Mouse (Mus musculus): ENCODE results near the gene Gm20696. TPM values are rescaled to one million over a fixed set of nuclear protein-coding genes. Genes with fewer than 3 reads are reported as not detected.

Gm20696 gene
- polyA plus RNA-seq, 1 experiment from 2014 or later = 3.4 TPM

DNA sequence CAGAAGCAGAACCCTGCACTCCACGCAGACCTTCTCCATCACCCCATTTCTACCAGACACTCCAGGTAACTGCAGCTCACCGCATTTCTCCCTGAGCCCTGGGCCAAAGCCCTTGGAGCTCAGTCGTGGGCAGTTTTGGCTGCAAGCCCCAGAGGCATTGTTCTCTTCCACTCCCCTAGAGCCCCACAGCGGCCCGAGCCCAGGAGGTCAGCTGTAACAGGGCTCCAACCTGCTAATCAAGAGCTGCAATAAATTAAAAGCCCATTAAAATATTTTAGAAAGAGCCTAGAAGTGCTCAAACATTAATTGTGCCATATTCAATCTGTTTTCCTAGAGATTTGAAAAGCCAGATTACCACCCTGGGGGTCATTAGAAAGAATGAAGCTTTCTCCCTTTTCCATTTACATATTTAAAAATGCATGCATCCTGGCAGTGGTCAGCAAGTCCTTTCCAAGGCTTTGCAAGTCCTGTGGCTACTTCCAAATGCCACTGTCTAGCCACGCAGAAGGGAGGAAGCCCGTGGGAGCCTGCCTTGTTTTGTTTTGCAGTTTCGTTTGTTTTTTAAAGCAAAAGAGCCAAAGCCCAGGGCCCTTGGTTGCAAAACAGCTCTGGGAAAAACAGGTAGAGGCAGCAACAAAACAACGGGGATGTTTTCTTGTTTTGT is 227.3 kb downstream of the Gm20696 start:
- Histone ChIP-seq H3K4me1 (replicated peaks) (peaks cover 22% of the 10 kb centered on the region), H3K4me3 (no peak overlapping the region), H3K27me3 (no peaks in the 10 kb centered on the region), H3K9ac (no peak overlapping the region), H3K4me2 (peak overlapping the region; percentile 14), H3K27ac (replicated peaks) (peak overlapping the region; percentile 37), H3K36me3 (no peaks in the 10 kb centered on the region), H3K9me3 (no peaks in the 10 kb centered on the region)
- 7% methylated on average over 9 of the region's 9 CpGs for WGBS
- ATAC-seq (ENCODE audit: low FRiP score, low read depth) = no peak

DNA sequence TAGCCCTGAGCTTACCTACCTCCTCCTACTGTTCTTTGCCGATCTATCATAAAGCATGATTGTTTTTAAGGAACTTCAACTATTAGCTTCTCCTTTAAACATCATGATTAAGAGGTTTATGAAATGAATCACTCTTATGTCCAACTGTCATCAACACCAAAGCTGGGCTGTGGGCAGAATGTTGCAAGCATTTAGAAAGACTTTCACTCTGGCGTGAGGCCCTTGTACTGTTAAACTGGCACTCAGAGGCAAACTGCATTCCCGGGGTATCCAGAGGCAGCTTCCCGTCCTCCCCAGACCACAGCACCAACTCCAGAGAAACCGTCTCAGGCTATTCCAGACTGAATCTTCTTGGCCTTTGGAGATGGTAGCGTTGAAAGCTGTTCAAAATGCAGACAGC is 230.2 kb downstream of the Gm20696 start:
- WGBS = 91% methylated on average over 6 of the region's 6 CpGs
- Histone ChIP-seq H3K27ac (replicated peaks) (no peak overlapping the region), H3K27me3 (no peaks in the 10 kb centered on the region), H3K36me3 (no peaks in the 10 kb centered on the region), H3K9ac (no peak overlapping the region), H3K4me2 (no peak overlapping the region), H3K4me1 (replicated peaks) (peaks cover 22% of the 10 kb centered on the region), H3K4me3 (no peak overlapping the region), H3K9me3 (no peaks in the 10 kb centered on the region)
- no peak for ATAC-seq (ENCODE audit: low FRiP score, low read depth)

GRCm38 (mm10) chr6:99435140-99435539 is 231.5 kb downstream of the Gm20696 start:
- H3K9me3 ChIP-seq = no peaks in the 10 kb centered on the region

GRCm38 (mm10) chr6:99433006-99433405 is 233.6 kb downstream of the Gm20696 start:
- H3K4me1 ChIP-seq (replicated peaks) = no peaks in the 10 kb centered on the region
- ATAC-seq (ENCODE audit: low FRiP score, low read depth) = no peak
- H3K4me3 ChIP-seq = no peak overlapping the region
- no peak overlapping the region for H3K4me2 ChIP-seq
- no peak overlapping the region for H3K27ac ChIP-seq (replicated peaks)
- 92% methylated on average over 9 of the region's 9 CpGs for WGBS
- no peaks in the 10 kb centered on the region for H3K36me3 ChIP-seq
- no peaks in the 10 kb centered on the region for H3K9me3 ChIP-seq
- no peak overlapping the region for H3K9ac ChIP-seq
- H3K27me3 ChIP-seq = no peaks in the 10 kb centered on the region

More at GRCm38 (mm10) chr6:99435140-99435539, 231.5 kb downstream of the Gm20696 start:
- H3K4me3 ChIP-seq = no peak overlapping the region
- no peak for ATAC-seq (ENCODE audit: low FRiP score, low read depth)
- H3K4me2 ChIP-seq = no peak overlapping the region
- H3K4me1 ChIP-seq (replicated peaks) = peaks cover 17% of the 10 kb centered on the region
- H3K36me3 ChIP-seq = no peaks in the 10 kb centered on the region
- H3K9ac ChIP-seq = no peak overlapping the region
- 94% methylated on average over 10 of the region's 10 CpGs for WGBS
- no peaks in the 10 kb centered on the region for H3K27me3 ChIP-seq
- no peak overlapping the region for H3K27ac ChIP-seq (replicated peaks)

DNA sequence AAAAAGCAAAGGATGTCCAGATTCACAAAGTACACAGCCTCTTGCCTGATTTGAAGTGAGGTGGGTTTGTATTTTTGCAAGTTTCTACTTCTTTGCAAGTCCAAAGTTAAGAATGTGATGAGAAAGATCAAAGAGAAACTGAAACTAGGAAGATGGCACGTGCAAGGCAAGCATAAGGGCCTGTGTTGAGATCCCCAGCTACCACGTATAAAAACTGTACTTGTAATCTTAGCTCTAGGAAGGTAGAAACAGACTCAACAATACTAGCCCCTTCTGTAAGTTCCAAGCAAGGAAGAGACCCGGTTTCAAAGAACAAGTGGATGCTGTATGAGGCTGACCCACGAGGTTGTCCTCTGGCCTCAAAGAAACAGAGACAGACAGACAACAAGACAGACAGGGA is 234.7 kb downstream of the Gm20696 start:
- no peak for ATAC-seq (ENCODE audit: low FRiP score, low read depth)
- WGBS = 68% methylated on average over 4 of the region's 4 CpGs
- H3K4me3 ChIP-seq = no peak overlapping the region
- no peak overlapping the region for H3K27ac ChIP-seq (replicated peaks)
- H3K4me1 ChIP-seq (replicated peaks) = no peaks in the 10 kb centered on the region
- H3K27me3 ChIP-seq = no peaks in the 10 kb centered on the region
- H3K36me3 ChIP-seq = no peaks in the 10 kb centered on the region
- no peak overlapping the region for H3K9ac ChIP-seq
- H3K4me2 ChIP-seq = no peak overlapping the region
- H3K9me3 ChIP-seq = no peaks in the 10 kb centered on the region

DNA sequence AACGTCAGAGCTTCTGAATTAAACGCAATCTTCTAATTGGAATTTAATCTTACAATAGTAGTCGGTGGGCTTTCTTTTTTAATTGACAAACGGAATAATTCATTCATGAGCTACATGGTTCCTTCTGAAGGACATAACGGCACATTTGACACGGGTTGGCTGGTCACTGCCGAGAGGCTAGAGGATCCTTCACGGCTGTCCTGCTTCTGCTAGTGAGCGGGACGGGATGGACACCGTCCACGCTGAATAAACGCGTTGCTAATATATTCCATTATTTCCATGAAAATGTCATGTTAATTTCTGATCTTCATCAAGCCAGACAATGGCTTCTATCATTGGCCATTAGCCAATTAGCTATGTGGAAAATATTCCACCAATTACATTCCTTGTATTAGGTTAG is 236.0 kb downstream of the Gm20696 start:
- no peak overlapping the region for H3K9ac ChIP-seq
- 0 out of 2 replicates have a peak overlapping the region, but pooled peaks have one; percentile 9 for H3K4me3 ChIP-seq
- no peaks in the 10 kb centered on the region for H3K9me3 ChIP-seq
- peak overlapping the region; percentile 37 for H3K4me2 ChIP-seq
- no peaks in the 10 kb centered on the region for H3K36me3 ChIP-seq
- no peaks in the 10 kb centered on the region for H3K4me1 ChIP-seq (replicated peaks)
- no peaks in the 10 kb centered on the region for H3K27me3 ChIP-seq
- WGBS = 46% methylated on average over 14 of the region's 14 CpGs
- no peak for ATAC-seq (ENCODE audit: low FRiP score, low read depth)
- H3K27ac ChIP-seq (replicated peaks) = no peak overlapping the region

GRCm38 (mm10) chr6:99429378-99430131 is 237.0 kb downstream of the Gm20696 start:
- Histone ChIP-seq H3K4me1 (replicated peaks) (no peaks in the 10 kb centered on the region), H3K36me3 (no peaks in the 10 kb centered on the region), H3K27ac (replicated peaks) (no peak overlapping the region), H3K4me2 (no peak overlapping the region), H3K9ac (no peak overlapping the region), H3K9me3 (no peaks in the 10 kb centered on the region), H3K27me3 (no peaks in the 10 kb centered on the region), H3K4me3 (no peak overlapping the region)
- WGBS = 83% methylated on average over 16 of the region's 16 CpGs
- ATAC-seq (ENCODE audit: low FRiP score, low read depth) = no peak

- 75% methylated on average over 2 of the region's 2 CpGs for WGBS
- Histone ChIP-seq H3K27ac (replicated peaks) (no peak overlapping the region), H3K36me3 (no peaks in the 10 kb centered on the region), H3K4me3 (no peak overlapping the region), H3K9me3 (no peaks in the 10 kb centered on the region), H3K27me3 (no peaks in the 10 kb centered on the region), H3K4me2 (no peak overlapping the region), H3K4me1 (replicated peaks) (no peaks in the 10 kb centered on the region), H3K9ac (no peak overlapping the region)
- no peak for ATAC-seq (ENCODE audit: low FRiP score, low read depth)
These were observed 237.6 kb downstream of the Gm20696 start for GRCm38 (mm10) chr6:99428961-99429360.

- H3K4me2 ChIP-seq = no peak overlapping the region
- no peak overlapping the region for H3K27ac ChIP-seq (replicated peaks)
- ATAC-seq (ENCODE audit: low FRiP score, low read depth) = no peak
- H3K36me3 ChIP-seq = no peaks in the 10 kb centered on the region
- 83% methylated on average over 4 of the region's 4 CpGs for WGBS
- no peak overlapping the region for H3K9ac ChIP-seq
- H3K4me3 ChIP-seq = no peak overlapping the region
- H3K4me1 ChIP-seq (replicated peaks) = no peaks in the 10 kb centered on the region
- H3K27me3 ChIP-seq = no peaks in the 10 kb centered on the region
- H3K9me3 ChIP-seq = no peaks in the 10 kb centered on the region
These were observed 239.3 kb downstream of the Gm20696 start for GRCm38 (mm10) chr6:99427301-99427700.

- no peak overlapping the region for H3K9ac ChIP-seq
- 38% methylated on average over 3 of the region's 3 CpGs for WGBS
These were observed 241.6 kb downstream of the Gm20696 start for GRCm38 (mm10) chr6:99425044-99425443.

GRCm38 (mm10) chr6:99420666-99421065 is 245.9 kb downstream of the Gm20696 start:
- ATAC-seq (ENCODE audit: low FRiP score, low read depth) = no peak
- no peaks in the 10 kb centered on the region for H3K27me3 ChIP-seq
- H3K4me1 ChIP-seq (replicated peaks) = no peaks in the 10 kb centered on the region
- no peak overlapping the region for H3K9ac ChIP-seq
- H3K9me3 ChIP-seq = no peaks in the 10 kb centered on the region
- H3K4me3 ChIP-seq = no peak overlapping the region
- 86% methylated on average over 8 of the region's 8 CpGs for WGBS
- H3K4me2 ChIP-seq = no peak overlapping the region
- no peak overlapping the region for H3K27ac ChIP-seq (replicated peaks)
- H3K36me3 ChIP-seq = no peaks in the 10 kb centered on the region

More at GRCm38 (mm10) chr6:99425044-99425443, 241.6 kb downstream of the Gm20696 start:
- no peaks in the 10 kb centered on the region for H3K36me3 ChIP-seq
- no peak for ATAC-seq (ENCODE audit: low FRiP score, low read depth)
- no peaks in the 10 kb centered on the region for H3K27me3 ChIP-seq
- no peak overlapping the region for H3K4me3 ChIP-seq
- no peaks in the 10 kb centered on the region for H3K4me1 ChIP-seq (replicated peaks)
- H3K27ac ChIP-seq (replicated peaks) = no peak overlapping the region
- H3K4me2 ChIP-seq = no peak overlapping the region
- no peaks in the 10 kb centered on the region for H3K9me3 ChIP-seq

DNA sequence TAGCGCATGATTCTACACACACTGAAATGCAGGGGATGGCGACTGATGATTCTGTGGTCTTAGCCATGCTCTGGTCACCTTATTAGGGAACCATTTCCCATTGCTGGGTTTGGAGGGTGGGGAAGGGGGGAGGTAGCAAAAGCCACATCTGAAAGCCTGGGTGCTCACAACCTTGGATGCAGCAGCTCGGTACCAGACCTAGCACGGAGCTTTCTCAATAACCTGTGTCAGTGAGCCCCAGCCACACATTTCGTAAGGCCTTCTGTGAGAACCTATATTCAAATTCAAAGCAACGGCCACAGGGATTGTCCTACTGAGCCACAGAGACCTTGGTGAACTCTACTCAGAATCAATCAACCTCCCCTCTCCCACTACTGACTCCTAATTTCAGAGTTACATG is 254.0 kb downstream of the Gm20696 start:
- Histone ChIP-seq H3K4me3 (no peak overlapping the region), H3K4me2 (no peak overlapping the region), H3K27me3 (no peaks in the 10 kb centered on the region), H3K9ac (no peak overlapping the region), H3K9me3 (no peaks in the 10 kb centered on the region), H3K27ac (replicated peaks) (no peak overlapping the region), H3K36me3 (no peaks in the 10 kb centered on the region), H3K4me1 (replicated peaks) (no peaks in the 10 kb centered on the region)
- 87% methylated on average over 6 of the region's 6 CpGs for WGBS
- no peak for ATAC-seq (ENCODE audit: low FRiP score, low read depth)

Data from hindbrain, embryonic 15.5 days (tissue).